Mouse (Mus musculus): ENCODE data around the gene Arl8a. TPM values are rescaled to one million over a fixed set of nuclear protein-coding genes. Genes with fewer than 3 reads are reported as not detected.

Gene Arl8a
- polyA plus RNA-seq, 1 experiment, result 204 TPM

DNA sequence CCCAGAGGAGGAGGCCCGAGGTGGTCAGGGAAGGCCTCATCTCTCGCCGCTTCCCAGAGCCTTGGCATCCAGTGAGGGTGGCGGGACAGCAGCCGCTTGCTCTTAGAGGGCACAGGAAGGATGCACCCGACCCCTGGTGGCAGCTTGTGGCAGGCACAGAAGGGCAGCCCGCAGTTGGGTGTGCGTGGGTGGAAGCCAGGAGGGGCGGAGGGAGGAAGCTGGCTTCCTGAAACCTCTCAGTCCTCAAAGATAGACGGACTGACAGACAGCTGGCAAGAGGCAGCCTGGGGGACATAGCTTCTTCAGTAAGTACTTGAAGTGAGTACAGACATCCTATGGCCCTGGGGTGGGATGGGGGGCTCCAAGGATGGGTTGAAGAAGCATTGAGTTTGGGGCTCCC, 14.2 kb upstream of the Arl8a start, which contains the start of gene Ptpn7:
Ptpn7 (plus strand) TSS at position 228 of the 400 bp plus-strand sequence.
- TF ChIP-seq CTCF (IDR thresholded peaks at IDR 0.05; ENCODE audit: low read depth, low read length) (peak; percentile 69), POLR2A (IDR thresholded peaks at IDR 0.05; ENCODE audit: borderline replicate concordance, low read depth, low read length) (0 out of 2 replicates have a peak, but pooled peaks have one; percentile 33)
- peak within 1 kb of the TSS; percentile 95 for H3K27ac ChIP-seq (ENCODE audit: insufficient read depth, low read depth, low read length)
- H3K4me3 ChIP-seq (ENCODE audit: insufficient read depth, low read length), result peak within 1 kb of the TSS; percentile 63
- H3K4me1 ChIP-seq (ENCODE audit: control insufficient read depth, insufficient read depth, low read length), result peaks cover 54% of the 10 kb centered on the region

DNA sequence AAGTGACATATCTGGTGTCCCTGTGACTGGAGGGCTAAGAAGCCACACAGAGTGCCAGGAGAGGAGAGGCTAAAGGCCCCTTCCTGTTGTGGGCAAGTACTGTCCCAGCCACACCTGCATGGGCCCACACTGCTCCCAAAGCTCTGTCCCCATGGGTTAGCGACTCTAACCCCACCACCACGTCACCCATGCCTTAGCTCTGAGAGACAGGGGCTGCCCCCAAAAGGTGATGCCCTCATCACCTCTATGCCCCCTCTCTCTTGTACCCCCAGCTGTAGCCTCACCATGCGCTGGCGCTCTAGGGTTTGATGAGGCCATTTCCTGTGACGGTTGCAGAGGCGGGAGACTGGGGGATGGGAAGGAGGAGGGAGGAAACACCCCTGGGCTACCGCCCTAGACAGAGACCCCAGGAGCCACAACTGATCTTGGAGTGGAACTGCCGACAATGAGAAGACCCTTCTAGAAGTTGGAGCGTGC, 13.7 kb upstream of the Arl8a start:
- peak overlapping the region; percentile 95 for H3K27ac ChIP-seq (ENCODE audit: insufficient read depth, low read depth, low read length)
- TF ChIP-seq CTCF (IDR thresholded peaks at IDR 0.05; ENCODE audit: low read depth, low read length) (no peak), POLR2A (IDR thresholded peaks at IDR 0.05; ENCODE audit: borderline replicate concordance, low read depth, low read length) (no peak)
- H3K4me3 ChIP-seq (ENCODE audit: insufficient read depth, low read length), result peak overlapping the region; percentile 63
- H3K4me1 ChIP-seq (ENCODE audit: control insufficient read depth, insufficient read depth, low read length), result peaks cover 54% of the 10 kb centered on the region

DNA sequence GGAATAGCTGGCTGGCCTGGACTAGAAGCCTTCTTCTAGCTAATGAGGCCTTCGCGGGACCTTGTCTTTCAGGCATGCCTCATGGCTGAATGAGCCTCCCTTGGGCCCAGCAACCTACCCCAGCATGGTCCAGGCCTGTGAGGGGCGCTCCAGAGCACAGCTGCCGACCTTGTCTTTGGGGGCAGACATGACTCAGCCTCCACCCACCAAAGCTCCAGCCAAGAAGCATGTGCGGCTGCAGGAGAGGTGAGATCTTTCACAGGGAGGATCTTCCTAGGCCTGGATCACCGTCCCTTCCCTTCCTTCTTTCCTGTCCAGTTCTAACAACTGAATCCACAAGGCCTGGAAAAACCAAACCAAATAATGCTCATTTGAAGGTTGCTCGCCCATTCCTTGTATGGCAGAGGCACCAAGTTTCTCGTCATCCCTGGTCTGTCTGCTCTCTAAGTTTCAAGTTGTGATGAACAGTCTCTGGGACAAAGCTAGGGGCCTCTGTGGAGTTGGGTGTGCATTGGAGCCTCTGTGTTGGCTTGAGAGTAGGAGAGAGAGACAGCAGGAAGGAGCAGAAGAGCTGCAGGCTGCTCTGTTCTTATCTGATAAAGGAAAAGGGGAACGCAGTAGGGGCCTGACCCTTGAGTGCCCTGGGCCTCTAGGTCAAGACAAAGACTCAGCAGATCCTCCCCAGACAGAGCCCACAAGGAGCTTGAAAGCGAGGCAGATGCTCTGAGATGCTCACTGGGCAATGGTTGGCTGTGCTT, 12.8 kb upstream of the Arl8a start:
- H3K4me3 ChIP-seq (ENCODE audit: insufficient read depth, low read length), result peak overlapping the region; percentile 63
- TF ChIP-seq POLR2A (IDR thresholded peaks at IDR 0.05; ENCODE audit: borderline replicate concordance, low read depth, low read length), result no peak
- no peak; the same call in 1 of the 2 replicates for TF ChIP-seq CTCF (IDR thresholded peaks at IDR 0.05; ENCODE audit: low read depth, low read length)
- H3K4me1 ChIP-seq (ENCODE audit: control insufficient read depth, insufficient read depth, low read length), result peaks cover 50% of the 10 kb centered on the region
- peak overlapping the region; percentile 95 for H3K27ac ChIP-seq (ENCODE audit: insufficient read depth, low read depth, low read length)

DNA sequence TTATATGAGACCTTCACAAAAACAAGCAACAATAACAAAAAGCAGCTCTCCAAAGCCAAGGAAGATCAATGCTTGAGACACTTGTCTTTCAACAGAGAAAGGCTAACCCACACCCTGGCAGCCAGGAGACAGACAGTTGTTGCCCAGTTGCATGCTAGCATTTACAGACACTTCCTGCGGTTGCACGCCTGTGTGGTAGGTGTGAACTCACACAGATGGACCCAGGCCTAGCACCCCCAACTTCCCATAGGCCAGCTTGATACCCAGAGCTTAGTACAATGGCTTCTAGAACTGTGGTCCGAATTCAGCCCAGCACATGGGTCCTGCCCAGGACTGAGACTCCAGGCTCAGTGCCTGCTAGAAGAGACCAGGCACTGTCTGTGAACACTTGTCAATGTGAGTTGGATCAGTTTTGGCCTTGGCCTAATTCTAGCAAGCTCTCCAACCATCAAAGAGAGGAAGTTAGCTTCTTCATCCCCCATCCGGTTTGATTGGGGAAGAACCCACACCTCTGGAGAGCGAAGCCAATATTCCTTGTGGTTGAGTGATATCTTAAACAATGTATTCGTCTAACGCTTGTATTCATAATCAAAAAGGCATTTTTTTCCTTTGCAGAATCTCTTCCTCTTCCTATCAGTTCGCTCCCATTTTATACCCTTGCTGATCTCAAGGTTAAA, 11.4 kb upstream of the Arl8a start:
- H3K27ac ChIP-seq (ENCODE audit: insufficient read depth, low read depth, low read length), result no peak overlapping the region
- H3K4me3 ChIP-seq (ENCODE audit: insufficient read depth, low read length), result no peak overlapping the region
- TF ChIP-seq CTCF (IDR thresholded peaks at IDR 0.05; ENCODE audit: low read depth, low read length) (no peak), POLR2A (IDR thresholded peaks at IDR 0.05; ENCODE audit: borderline replicate concordance, low read depth, low read length) (no peak)
- peaks cover 37% of the 10 kb centered on the region for H3K4me1 ChIP-seq (ENCODE audit: control insufficient read depth, insufficient read depth, low read length)

DNA sequence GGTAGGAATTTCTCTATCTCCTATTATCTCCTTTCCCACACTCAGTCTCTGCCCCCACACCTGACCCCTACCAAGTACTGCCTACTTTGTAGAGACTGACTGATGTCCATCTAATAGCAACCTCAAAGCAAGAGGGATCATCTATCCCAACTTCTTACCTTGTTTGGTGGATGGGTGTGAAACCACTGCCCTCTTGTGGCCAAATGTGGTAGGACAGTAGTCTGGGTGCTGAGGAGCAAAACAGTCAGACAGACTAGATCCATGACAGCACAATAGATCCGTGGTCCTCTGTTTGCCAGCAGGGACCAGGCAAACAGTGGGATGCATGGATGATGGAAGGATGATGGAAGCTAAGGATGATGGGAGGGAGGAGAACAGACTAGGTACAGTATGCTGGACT, 10.1 kb upstream of the Arl8a start:
- Histone ChIP-seq H3K4me1 (ENCODE audit: control insufficient read depth, insufficient read depth, low read length) (peaks cover 31% of the 10 kb centered on the region), H3K4me3 (ENCODE audit: insufficient read depth, low read length) (no peak overlapping the region), H3K27ac (ENCODE audit: insufficient read depth, low read depth, low read length) (no peak overlapping the region)
- TF ChIP-seq CTCF (IDR thresholded peaks at IDR 0.05; ENCODE audit: low read depth, low read length) (peak; percentile 59; the same call in 1 of the 2 replicates), POLR2A (IDR thresholded peaks at IDR 0.05; ENCODE audit: borderline replicate concordance, low read depth, low read length) (no peak)

DNA sequence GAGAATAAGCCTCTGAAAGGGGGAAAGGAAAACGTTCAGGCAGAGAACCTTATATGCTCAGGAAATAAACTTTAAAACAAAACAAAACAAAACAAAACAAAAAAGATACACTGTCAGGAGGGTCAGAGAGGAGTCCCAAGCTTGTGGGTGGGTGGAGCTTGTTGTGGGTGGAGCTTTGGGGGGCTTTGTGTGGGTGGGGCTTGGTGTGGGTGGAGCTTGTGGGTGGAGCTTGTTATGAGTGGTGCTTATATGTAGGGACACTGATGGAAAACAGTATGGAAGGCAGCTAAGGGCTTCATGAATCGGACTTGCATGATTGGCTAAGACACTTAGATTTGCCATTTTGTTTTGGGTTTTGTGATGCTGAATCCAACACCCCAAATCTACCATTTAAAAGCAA, 6.7 kb upstream of the Arl8a start:
- Histone ChIP-seq H3K4me1 (ENCODE audit: control insufficient read depth, insufficient read depth, low read length) (peaks cover 6% of the 10 kb centered on the region), H3K27ac (ENCODE audit: insufficient read depth, low read depth, low read length) (no peak overlapping the region), H3K4me3 (ENCODE audit: insufficient read depth, low read length) (no peak overlapping the region)
- TF ChIP-seq CTCF (IDR thresholded peaks at IDR 0.05; ENCODE audit: low read depth, low read length), result no peak
- no peak for TF ChIP-seq POLR2A (IDR thresholded peaks at IDR 0.05; ENCODE audit: borderline replicate concordance, low read depth, low read length)

DNA sequence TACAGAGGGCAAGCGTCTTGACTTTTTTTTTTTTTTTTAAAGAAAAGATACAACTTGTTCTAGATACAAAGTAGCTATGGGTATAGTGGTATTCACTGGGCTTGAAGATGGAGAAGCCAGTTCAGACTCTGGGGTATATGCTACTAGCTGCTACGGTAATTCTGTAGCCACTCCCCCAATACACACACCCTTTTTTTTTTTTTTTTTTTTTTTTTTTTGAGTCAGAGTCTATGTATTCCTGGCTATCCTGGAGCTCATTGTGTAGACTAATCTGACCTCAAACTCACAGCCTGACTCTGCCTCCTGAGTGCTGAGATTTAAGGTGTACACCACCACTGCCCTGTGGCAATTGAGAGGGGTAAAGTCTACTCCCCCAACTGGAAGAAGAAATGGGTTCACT, 4.2 kb upstream of the Arl8a start:
- Histone ChIP-seq H3K27ac (ENCODE audit: insufficient read depth, low read depth, low read length) (no peak overlapping the region), H3K4me3 (ENCODE audit: insufficient read depth, low read length) (no peak overlapping the region), H3K4me1 (ENCODE audit: control insufficient read depth, insufficient read depth, low read length) (no peaks in the 10 kb centered on the region)
- TF ChIP-seq CTCF (IDR thresholded peaks at IDR 0.05; ENCODE audit: low read depth, low read length) (no peak), POLR2A (IDR thresholded peaks at IDR 0.05; ENCODE audit: borderline replicate concordance, low read depth, low read length) (no peak)

DNA sequence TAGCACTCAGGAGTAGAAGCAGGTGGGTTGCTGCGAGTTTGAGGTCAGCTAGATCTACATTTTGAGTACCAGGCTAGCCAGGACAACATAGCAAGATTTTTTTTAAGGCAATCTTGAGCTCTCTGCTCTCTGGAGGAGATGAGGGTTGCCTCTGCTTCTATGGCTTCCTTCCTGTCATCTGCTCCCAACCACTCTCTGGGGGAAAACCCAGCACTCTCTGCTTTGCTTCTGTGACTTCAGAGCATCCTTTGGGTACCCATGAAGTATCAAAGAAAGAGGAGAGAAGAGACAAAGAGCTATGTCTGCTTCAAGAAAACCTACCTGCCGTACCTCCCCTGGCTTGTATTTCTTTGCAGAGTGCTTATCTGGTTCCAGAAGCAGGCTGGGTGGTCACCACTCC, 2.7 kb upstream of the Arl8a start:
- no peak overlapping the region for H3K27ac ChIP-seq (ENCODE audit: insufficient read depth, low read depth, low read length)
- TF ChIP-seq POLR2A (IDR thresholded peaks at IDR 0.05; ENCODE audit: borderline replicate concordance, low read depth, low read length) (no peak), CTCF (IDR thresholded peaks at IDR 0.05; ENCODE audit: low read depth, low read length) (no peak)
- no peak overlapping the region for H3K4me3 ChIP-seq (ENCODE audit: insufficient read depth, low read length)
- H3K4me1 ChIP-seq (ENCODE audit: control insufficient read depth, insufficient read depth, low read length), result peaks cover under 1% of the 10 kb centered on the region; the same call in 1 of the 2 replicates

DNA sequence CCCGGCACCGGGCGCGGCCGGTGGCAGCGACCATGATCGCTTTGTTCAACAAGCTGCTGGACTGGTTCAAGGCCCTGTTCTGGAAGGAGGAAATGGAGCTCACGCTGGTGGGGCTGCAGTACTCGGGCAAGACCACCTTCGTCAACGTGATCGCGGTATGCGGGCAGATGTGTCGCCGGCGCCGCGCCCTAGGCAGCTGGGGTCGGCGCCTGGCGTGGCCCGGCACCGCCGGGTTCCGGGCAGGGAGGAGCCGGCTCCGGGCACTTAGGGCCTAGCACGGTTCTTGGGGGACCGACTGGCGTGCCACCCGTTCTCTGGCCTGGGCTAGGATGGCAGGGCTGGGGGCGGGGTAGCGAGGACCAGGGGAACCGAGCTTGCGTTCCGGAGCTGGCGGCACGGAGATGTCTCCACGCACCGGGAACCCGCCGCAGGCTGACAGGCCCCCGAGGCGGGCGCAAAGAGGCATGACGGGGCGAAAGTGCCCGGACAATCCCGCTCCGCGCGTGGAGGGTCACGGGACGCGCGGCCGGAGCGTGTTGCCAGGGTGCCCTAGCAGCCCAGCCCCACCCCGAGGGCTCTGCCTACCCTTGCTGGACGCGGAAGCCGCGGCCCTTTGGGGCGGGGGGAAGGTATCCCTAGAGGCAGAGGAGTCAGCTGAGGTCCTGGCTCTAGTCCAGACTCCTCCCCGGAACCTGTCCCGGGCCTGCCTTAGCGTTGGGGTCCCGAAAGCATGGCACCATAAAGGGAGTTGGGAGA, 500 bp downstream of the Arl8a start:
- TF ChIP-seq CTCF (IDR thresholded peaks at IDR 0.05; ENCODE audit: low read depth, low read length), result no peak
- TF ChIP-seq POLR2A (IDR thresholded peaks at IDR 0.05; ENCODE audit: borderline replicate concordance, low read depth, low read length), result no peak
- Histone ChIP-seq H3K4me3 (ENCODE audit: insufficient read depth, low read length) (peak overlapping the region; percentile 80), H3K27ac (ENCODE audit: insufficient read depth, low read depth, low read length) (peak overlapping the region; percentile 99), H3K4me1 (ENCODE audit: control insufficient read depth, insufficient read depth, low read length) (peaks cover 16% of the 10 kb centered on the region)

All from bone marrow macrophage, adult 2 months (primary cell).